Mouse (Mus musculus): Measurements from ENCODE around the gene Slc35f3. TPM values are rescaled to one million over a fixed set of nuclear protein-coding genes. Genes with fewer than 3 reads are reported as not detected.

The Slc35f3 gene
- polyA plus RNA-seq, 1 experiment from 2014 or later, result 1.5 TPM

DNA sequence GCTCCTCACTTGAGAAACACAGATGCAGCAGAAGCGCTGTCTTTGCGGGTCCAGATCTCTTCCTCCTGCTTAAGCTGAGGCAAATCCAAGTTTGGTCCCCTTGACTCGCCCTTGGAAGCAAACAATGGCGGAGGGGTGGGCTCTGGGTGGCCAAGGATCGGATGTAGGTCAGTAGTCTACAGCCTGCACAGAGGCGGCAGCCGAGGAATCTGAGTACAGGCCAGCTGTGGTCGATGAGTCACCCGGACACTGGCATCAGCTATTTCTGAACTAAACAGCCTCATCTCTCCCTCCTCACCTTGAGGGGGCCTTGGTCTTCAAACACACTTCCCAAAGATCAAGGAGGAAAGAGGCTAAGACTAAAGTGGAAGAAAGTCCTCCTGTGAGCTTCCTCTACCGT lies 6.4 kb upstream of the Slc35f3 start:
- no peaks in the 10 kb centered on the region for H3K4me1 ChIP-seq
- 76% methylated on average over 10 of the region's 10 CpGs for WGBS
- no peaks in the 10 kb centered on the region for H3K36me3 ChIP-seq
- no peaks in the 10 kb centered on the region for H3K9me3 ChIP-seq
- no peak for ATAC-seq (ENCODE audit: insufficient read depth, low FRiP score, low read depth)
- no peak overlapping the region for H3K27ac ChIP-seq
- no peak overlapping the region for H3K4me2 ChIP-seq
- no peaks in the 10 kb centered on the region for H3K27me3 ChIP-seq (replicated peaks)
- H3K9ac ChIP-seq, result no peak overlapping the region
- no peak overlapping the region for H3K4me3 ChIP-seq (replicated peaks)

- Histone ChIP-seq H3K4me1 (peaks cover 8% of the 10 kb centered on the region; the same call in 1 of the 2 replicates), H3K36me3 (no peaks in the 10 kb centered on the region), H3K27me3 (replicated peaks) (peaks cover 26% of the 10 kb centered on the region), H3K4me3 (replicated peaks) (no peak overlapping the region), H3K9me3 (no peaks in the 10 kb centered on the region), H3K4me2 (no peak overlapping the region), H3K27ac (no peak overlapping the region), H3K9ac (no peak overlapping the region)
- 21% methylated on average over 1 of the region's 1 CpGs for WGBS
- ATAC-seq (ENCODE audit: insufficient read depth, low FRiP score, low read depth), result no peak
Measured at GRCm38 (mm10) chr8:126297284-126297845, 993 bp upstream of the Slc35f3 start.

GRCm38 (mm10) chr8:126299333-126299732 lies 975 bp downstream of the Slc35f3 start:
- peaks cover 8% of the 10 kb centered on the region; the same call in 1 of the 2 replicates for H3K4me1 ChIP-seq
- no peak for ATAC-seq (ENCODE audit: insufficient read depth, low FRiP score, low read depth)
- H3K4me2 ChIP-seq, result peak overlapping the region; percentile 92
- H3K27ac ChIP-seq, result no peak overlapping the region
- H3K4me3 ChIP-seq (replicated peaks), result no peak overlapping the region
- WGBS, result 12% methylated on average over 7 of the region's 7 CpGs
- no peak overlapping the region for H3K9ac ChIP-seq
- no peaks in the 10 kb centered on the region for H3K36me3 ChIP-seq
- peaks cover 26% of the 10 kb centered on the region for H3K27me3 ChIP-seq (replicated peaks)
- H3K9me3 ChIP-seq, result no peaks in the 10 kb centered on the region

- Histone ChIP-seq H3K4me1 (peaks cover 8% of the 10 kb centered on the region; the same call in 1 of the 2 replicates), H3K4me3 (replicated peaks) (no peak overlapping the region), H3K27me3 (replicated peaks) (peaks cover 26% of the 10 kb centered on the region), H3K27ac (no peak overlapping the region), H3K9ac (no peak overlapping the region), H3K9me3 (no peaks in the 10 kb centered on the region), H3K4me2 (no peak overlapping the region), H3K36me3 (no peaks in the 10 kb centered on the region)
- ATAC-seq (ENCODE audit: insufficient read depth, low FRiP score, low read depth), result no peak
- 80% methylated on average over 5 of the region's 5 CpGs for WGBS
Measured at GRCm38 (mm10) chr8:126300350-126300749, 2.0 kb downstream of the Slc35f3 start.

GRCm38 (mm10) chr8:126301580-126301979 lies 3.2 kb downstream of the Slc35f3 start:
- 82% methylated on average over 6 of the region's 6 CpGs for WGBS
- Histone ChIP-seq H3K4me2 (no peak overlapping the region), H3K9me3 (no peaks in the 10 kb centered on the region), H3K4me1 (peaks cover 8% of the 10 kb centered on the region; the same call in 1 of the 2 replicates), H3K9ac (no peak overlapping the region), H3K36me3 (no peaks in the 10 kb centered on the region), H3K27me3 (replicated peaks) (peaks cover 26% of the 10 kb centered on the region), H3K4me3 (replicated peaks) (no peak overlapping the region), H3K27ac (no peak overlapping the region)
- ATAC-seq (ENCODE audit: insufficient read depth, low FRiP score, low read depth), result no peak

DNA sequence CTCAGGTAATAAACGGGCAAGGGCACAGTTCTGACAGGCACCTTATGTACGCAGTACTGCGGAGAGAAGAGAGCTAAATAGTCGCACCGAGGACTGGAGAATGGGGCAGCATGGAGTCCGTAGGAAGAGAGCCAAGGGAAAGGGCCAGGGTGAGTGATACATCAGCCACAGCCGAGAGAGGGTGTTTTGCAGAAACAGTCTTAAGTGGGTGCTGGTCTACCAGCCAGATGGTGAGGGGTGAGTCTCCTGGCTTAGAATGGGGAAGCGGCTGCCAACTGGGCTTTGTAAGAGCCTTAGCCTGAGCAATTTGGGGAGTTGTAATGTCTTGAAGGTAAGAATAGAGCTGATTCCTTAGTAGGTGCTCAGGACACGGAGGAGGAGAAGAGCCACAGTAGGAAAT lies 8.8 kb downstream of the Slc35f3 start:
- ATAC-seq (ENCODE audit: insufficient read depth, low FRiP score, low read depth), result no peak
- Histone ChIP-seq H3K4me2 (no peak overlapping the region), H3K9ac (no peak overlapping the region), H3K27ac (no peak overlapping the region), H3K4me3 (replicated peaks) (no peak overlapping the region), H3K36me3 (no peaks in the 10 kb centered on the region), H3K4me1 (no peaks in the 10 kb centered on the region), H3K27me3 (replicated peaks) (no peaks in the 10 kb centered on the region), H3K9me3 (no peaks in the 10 kb centered on the region)
- 70% methylated on average over 9 of the region's 9 CpGs for WGBS

GRCm38 (mm10) chr8:126309015-126309414 lies 10.7 kb downstream of the Slc35f3 start:
- Histone ChIP-seq H3K9ac (no peak overlapping the region), H3K4me2 (no peak overlapping the region), H3K4me1 (no peaks in the 10 kb centered on the region), H3K9me3 (no peaks in the 10 kb centered on the region), H3K27me3 (replicated peaks) (no peaks in the 10 kb centered on the region), H3K27ac (no peak overlapping the region), H3K4me3 (replicated peaks) (no peak overlapping the region), H3K36me3 (no peaks in the 10 kb centered on the region)
- WGBS, result 0% methylated on average over 1 of the region's 1 CpGs
- ATAC-seq (ENCODE audit: insufficient read depth, low FRiP score, low read depth), result no peak

DNA sequence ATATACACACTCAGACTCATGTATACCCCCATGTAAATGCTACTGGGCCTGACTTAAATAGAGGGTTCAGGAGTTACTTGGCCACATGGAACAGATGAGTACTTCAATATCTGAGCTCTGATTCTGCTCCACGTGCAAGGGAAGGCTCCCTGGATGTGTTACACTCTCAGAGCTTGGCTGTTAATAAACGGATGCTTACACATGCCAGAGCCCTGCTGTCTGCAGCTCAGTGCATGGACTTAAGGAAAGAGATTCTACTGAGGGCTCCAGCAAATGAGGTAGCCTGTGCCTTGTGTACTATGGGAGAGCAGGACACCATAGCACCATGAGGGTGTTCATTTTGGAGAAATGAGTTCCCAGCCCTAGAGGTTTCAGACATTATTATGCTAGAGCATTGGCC lies 26.6 kb downstream of the Slc35f3 start:
- Histone ChIP-seq H3K27me3 (replicated peaks) (no peaks in the 10 kb centered on the region), H3K27ac (no peak overlapping the region), H3K9ac (no peak overlapping the region), H3K4me2 (no peak overlapping the region), H3K36me3 (no peaks in the 10 kb centered on the region), H3K4me1 (no peaks in the 10 kb centered on the region), H3K4me3 (replicated peaks) (no peak overlapping the region), H3K9me3 (no peaks in the 10 kb centered on the region)
- 54% methylated on average over 2 of the region's 2 CpGs for WGBS
- no peak for ATAC-seq (ENCODE audit: insufficient read depth, low FRiP score, low read depth)

DNA sequence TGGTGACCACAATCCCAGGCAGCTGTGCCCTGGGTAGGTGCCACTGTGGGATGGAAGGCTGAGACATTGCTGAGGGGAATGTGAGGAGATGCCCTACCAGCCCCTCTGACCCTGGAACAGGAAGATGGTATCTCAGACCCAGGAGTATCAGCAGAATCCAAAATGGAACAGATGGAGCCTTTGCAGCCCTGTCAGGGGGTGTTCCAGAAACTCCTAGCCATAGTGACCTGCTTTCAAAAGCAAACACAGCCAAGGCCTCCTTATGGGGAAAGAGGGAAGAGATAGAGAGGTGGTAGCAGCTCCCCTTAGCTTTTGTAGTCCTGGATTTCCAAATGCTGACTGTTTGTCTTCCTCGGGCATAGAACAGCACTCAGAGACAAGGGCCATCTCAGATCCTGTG lies 27.8 kb downstream of the Slc35f3 start:
- Histone ChIP-seq H3K27me3 (replicated peaks) (no peaks in the 10 kb centered on the region), H3K4me1 (no peaks in the 10 kb centered on the region), H3K4me2 (no peak overlapping the region), H3K27ac (no peak overlapping the region), H3K36me3 (no peaks in the 10 kb centered on the region), H3K9me3 (no peaks in the 10 kb centered on the region), H3K4me3 (replicated peaks) (no peak overlapping the region), H3K9ac (no peak overlapping the region)
- ATAC-seq (ENCODE audit: insufficient read depth, low FRiP score, low read depth), result no peak
- 54% methylated on average over 1 of the region's 1 CpGs for WGBS

GRCm38 (mm10) chr8:126326731-126327130 lies 28.4 kb downstream of the Slc35f3 start:
- no peak for ATAC-seq (ENCODE audit: insufficient read depth, low FRiP score, low read depth)
- H3K27me3 ChIP-seq (replicated peaks), result no peaks in the 10 kb centered on the region
- no peak overlapping the region for H3K4me3 ChIP-seq (replicated peaks)
- WGBS, result 59% methylated on average over 8 of the region's 8 CpGs
- H3K9me3 ChIP-seq, result no peaks in the 10 kb centered on the region
- H3K27ac ChIP-seq, result no peak overlapping the region
- H3K4me1 ChIP-seq, result no peaks in the 10 kb centered on the region
- no peak overlapping the region for H3K9ac ChIP-seq
- H3K4me2 ChIP-seq, result no peak overlapping the region
- H3K36me3 ChIP-seq, result no peaks in the 10 kb centered on the region

DNA sequence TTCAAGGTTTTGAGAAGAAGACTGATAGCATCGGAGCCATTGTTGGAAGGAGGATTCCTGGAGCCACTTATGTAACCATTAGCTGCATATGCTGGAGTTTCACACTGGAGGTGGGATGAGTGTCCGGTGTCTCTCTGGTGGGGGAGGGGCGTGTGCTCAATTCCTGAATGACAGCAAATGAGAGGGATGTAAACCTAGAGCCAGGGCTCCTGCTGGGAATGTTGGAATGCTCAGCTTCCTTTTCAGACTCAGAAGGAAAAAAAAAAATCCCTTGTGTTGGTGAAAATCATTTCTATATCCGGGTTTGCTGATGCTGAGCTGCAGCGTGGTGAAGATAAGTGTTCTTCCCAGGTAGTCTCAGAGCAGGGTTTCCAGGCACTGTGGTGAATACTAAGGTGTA lies 29.4 kb downstream of the Slc35f3 start:
- no peak overlapping the region for H3K9ac ChIP-seq
- no peak overlapping the region for H3K4me2 ChIP-seq
- WGBS, result 48% methylated on average over 5 of the region's 5 CpGs
- no peak overlapping the region for H3K4me3 ChIP-seq (replicated peaks)
- H3K27me3 ChIP-seq (replicated peaks), result no peaks in the 10 kb centered on the region
- H3K36me3 ChIP-seq, result no peaks in the 10 kb centered on the region
- no peaks in the 10 kb centered on the region for H3K4me1 ChIP-seq
- no peaks in the 10 kb centered on the region for H3K9me3 ChIP-seq
- no peak overlapping the region for H3K27ac ChIP-seq
- ATAC-seq (ENCODE audit: insufficient read depth, low FRiP score, low read depth), result no peak

DNA sequence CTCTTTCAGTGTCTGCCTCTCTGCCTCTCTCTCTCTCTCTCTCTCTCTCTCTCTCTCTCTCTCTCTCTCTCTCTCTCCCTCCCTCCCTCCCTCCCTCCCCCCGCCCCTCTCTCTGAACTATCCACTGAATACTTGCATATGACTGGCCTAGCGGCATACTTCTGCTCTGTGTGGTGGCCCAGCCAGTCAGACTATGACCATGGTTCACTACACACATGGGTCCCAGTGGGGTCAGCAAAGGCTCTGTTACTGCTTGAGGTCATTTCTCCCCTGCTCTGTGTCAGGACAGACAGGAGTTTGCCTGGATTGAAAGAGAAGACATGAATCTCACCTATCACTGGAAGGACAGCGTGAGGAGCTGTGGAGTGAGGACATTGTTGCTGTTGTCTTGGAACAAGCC lies 40.5 kb downstream of the Slc35f3 start:
- Histone ChIP-seq H3K4me1 (no peaks in the 10 kb centered on the region), H3K9me3 (no peaks in the 10 kb centered on the region), H3K9ac (no peak overlapping the region), H3K27me3 (replicated peaks) (no peaks in the 10 kb centered on the region), H3K4me2 (no peak overlapping the region), H3K27ac (no peak overlapping the region), H3K36me3 (no peaks in the 10 kb centered on the region), H3K4me3 (replicated peaks) (no peak overlapping the region)
- no peak for ATAC-seq (ENCODE audit: insufficient read depth, low FRiP score, low read depth)
- 95% methylated on average over 2 of the region's 3 CpGs for WGBS

DNA sequence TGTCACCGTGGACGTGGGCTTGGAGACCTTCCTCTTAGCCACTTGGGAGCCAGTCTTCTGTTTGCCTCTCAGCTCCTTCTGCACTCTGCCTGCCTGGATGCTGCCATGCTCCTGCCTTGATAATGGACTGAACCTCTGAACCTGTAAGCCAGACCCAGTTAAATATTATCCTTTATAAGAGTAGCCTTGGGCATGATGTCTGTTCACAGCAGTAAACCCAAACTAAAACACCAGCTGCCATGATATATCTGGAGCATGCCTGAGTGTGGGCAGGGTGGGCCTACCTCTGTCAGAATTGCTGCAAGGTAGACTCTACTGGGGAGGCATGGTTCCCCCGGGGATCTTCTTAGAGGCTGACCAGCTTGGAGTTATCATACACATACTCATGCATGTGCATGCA lies 41.0 kb downstream of the Slc35f3 start:
- Histone ChIP-seq H3K36me3 (no peaks in the 10 kb centered on the region), H3K4me1 (no peaks in the 10 kb centered on the region), H3K4me3 (replicated peaks) (no peak overlapping the region), H3K4me2 (no peak overlapping the region), H3K9ac (no peak overlapping the region), H3K27me3 (replicated peaks) (no peaks in the 10 kb centered on the region), H3K9me3 (no peaks in the 10 kb centered on the region), H3K27ac (no peak overlapping the region)
- no peak for ATAC-seq (ENCODE audit: insufficient read depth, low FRiP score, low read depth)
- 83% methylated on average over 3 of the region's 3 CpGs for whole genome bisulfite sequencing
